Mouse (Mus musculus): Measurements from ENCODE around the gene Smim17. TPM values are rescaled to one million over a fixed set of nuclear protein-coding genes. Genes with fewer than 3 reads are reported as not detected.

Gene Smim17
- polyA plus RNA-seq (2012; rRNA removed; ENCODE audit: low replicate concordance): not detected in 2 replicates

DNA sequence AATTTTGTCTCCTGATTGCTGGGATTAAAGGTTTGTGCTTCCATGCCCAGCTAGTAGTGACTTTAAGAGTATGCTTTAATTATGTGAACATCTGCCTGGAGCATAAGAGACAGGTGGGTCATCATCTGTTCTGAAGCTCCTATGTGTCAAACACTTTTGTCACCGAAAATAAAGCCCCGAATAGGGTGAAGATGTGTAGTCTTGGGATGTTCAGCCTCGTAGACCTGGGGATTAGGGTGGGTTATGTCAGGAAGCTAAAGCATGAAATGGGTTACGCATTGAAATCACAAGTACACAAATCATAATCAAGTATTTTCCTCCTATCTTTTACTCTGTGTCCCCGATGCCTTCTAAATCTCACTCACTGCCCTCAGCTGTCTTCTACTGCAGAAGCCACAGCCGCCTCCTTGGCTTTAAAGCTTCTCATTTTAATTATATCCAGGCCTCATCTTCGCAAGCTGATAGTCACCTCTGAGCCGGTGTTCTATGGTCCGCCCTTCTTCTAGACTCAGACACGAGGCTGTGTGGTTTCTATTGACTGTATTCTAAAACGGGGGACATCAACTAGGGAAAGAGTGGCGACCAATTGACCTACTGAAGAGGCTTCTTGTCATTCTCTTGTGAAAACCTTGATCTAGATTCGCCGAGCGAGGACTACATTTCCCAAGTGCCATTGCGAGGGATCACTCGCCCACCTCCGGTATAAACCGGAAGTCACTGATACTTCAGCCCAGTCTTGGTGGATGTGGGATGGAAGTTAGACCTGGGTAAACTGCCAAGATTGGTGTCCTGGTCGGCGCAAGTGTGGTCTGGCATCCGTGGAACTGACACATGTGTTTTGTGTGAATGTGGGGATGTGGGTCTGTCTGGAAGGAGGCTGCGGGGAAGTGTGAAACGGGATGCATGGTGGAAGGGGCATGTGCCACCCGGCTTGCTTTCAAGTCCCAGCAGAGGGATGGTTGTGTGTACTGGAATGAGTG, at the start of gene Smim17:
Smim17 (plus strand) TSS at position 720 of the 980 bp plus-strand sequence.

DNA sequence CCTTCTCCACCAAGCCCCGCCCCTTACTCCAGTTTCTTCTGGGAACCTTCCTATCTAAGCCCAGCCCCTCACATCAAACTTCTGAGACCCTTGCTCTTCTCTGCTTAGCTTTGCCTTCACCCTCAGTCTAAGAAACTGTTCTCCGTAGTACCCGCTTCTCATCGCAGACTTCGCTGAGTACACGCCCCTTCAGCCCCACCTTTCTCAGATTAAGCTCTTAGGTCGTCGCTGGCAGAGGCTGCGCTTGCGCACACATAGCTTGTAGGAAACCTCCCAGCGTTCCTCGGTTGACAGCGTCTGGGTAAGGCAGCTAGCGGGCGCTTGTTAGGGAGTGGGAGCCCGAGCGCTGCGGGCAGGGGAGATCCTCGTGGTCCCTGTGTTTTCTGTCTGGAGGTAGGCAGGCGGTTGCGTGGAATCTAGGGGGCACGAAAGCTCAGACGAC, 35.4 kb upstream of the Smim17 start, which contains the start of gene Zfp78:
Zfp78 (plus strand) TSS at position 234 of the 442 bp plus-strand sequence.

DNA sequence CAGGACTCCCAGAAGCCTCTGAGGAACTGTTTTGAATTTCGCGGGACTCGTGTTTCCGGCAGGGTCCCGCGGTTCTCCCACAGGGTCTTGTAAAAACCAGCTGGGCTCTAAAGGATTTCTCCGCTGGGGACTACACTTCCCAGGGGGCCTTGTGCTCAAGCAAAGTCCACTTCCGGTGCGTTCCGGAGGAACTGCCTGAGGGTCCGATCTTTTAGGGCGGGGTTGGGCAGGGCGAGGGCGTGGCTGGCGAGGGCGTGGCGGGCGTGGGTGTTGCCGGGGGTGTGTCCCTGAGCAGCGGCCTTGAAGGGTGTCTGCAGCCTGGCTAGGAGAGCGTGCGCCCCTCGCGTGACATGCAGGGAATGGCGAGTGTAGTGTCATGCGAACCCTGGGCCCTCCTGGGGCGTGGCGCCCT, 15.5 kb upstream of the Smim17 start, which contains the start of gene Zfp28:
Zfp28 (plus strand) TSS at position 252 of the 412 bp plus-strand sequence.

DNA sequence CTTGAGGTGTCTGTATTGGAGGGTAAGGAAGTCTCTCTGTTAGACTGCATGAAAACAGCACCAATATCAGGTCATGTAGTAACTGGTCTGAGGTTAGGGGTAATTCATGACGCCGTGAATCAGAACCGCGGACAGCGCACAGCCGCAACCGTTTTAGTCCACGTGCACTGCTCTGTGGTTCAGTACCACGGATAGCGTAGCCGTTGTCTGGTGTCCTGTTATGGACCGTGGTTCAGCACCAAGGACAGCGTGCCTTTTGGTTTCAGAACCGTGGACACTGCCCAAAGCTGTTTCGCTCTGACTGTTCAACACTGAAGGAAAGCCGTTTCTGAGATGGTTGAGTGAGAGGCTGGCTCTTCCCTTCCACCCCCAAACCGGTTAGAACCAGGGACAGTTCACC, 11.5 kb downstream of the Smim17 start, which contains the start of gene Gm20715:
Gm20715 (plus strand) TSS at position 235 of the 400 bp plus-strand sequence.

DNA sequence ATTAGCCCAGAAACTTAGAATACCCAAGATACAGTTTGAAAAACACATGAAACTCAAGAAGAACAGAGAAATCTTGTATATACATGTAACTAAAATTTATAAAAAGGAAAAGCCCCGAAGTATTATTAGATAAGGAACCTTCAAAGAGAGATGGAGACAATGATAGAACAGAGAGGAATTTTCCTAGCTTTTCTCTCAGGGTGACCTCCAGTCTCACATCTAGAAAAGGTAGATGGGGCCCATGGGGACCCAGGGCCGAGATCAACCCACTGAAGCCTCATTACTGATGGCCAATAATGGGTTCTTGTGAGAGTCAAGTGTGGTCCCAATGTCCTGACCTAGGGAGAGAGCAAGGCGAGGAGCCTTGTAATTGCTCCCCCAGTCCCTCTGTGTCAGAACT, 39.9 kb downstream of the Smim17 start, which contains the start of gene Olfr1344:
Olfr1344 (plus strand) TSS at position 301 of the 400 bp plus-strand sequence.

DNA sequence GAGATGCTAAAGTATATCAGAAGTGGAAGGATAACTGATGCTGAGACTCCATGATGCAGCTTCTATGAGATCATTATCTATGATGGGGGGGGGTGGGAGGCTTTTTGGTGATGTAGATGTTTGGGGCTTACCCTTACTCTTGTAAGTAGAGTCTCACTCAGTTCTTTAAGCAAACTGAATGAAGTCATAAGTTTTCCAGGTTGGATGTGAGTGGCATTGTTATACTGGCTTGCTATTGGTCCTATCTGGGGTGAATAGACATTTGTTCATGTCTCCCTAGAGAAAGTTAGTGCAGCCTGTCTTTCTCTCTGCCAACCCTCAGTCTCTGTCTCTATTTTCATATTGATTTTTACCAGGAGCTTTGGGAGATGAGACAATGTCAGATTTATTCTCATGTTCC, 57.4 kb downstream of the Smim17 start, which contains the start of gene Olfr1336:
Olfr1336 (plus strand) TSS at position 301 of the 400 bp plus-strand sequence.

DNA sequence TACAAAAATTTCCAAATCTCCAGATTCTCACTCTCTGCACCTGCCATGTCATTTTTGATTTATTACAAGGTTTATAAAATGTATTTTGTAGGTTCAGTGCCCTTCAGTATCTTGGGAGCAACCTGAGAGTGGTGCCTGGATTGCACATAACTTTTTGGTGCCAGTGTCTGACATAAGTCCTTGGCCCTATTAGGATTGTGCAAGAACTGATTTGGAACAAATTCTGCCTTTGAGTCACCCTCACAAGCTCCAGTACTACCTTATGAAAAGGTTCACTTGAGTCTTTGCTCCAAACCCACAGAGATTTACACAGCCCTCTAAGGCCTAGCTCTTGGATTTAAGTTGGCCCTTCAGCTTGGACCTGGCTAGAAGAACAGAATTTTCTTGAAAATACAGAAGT, 68.4 kb downstream of the Smim17 start, which contains the start of gene Olfr1346:
Olfr1346 (plus strand) TSS at position 151 of the 400 bp plus-strand sequence.

Other genes starting within 250 kb of the Smim17 start
- 34.9 and 67.2 TPM in 2 replicates for gene Zfp787, start 242.7 kb upstream of the Smim17 start, polyA plus RNA-seq (2012; rRNA removed; ENCODE audit: low replicate concordance)
- 20.8 and 44.5 TPM in 2 replicates for gene Zfp444, start 226.5 kb upstream of the Smim17 start, polyA plus RNA-seq (2012; rRNA removed; ENCODE audit: low replicate concordance)
- not detected in 2 replicates for gene Galp, start 201.6 kb upstream of the Smim17 start, polyA plus RNA-seq (2012; rRNA removed; ENCODE audit: low replicate concordance)
- not detected in 2 replicates for gene Zscan5b, start 176.4 kb upstream of the Smim17 start, polyA plus RNA-seq (2012; rRNA removed; ENCODE audit: low replicate concordance)
- gene Epp13, start 146.0 kb upstream of the Smim17 start, polyA plus RNA-seq (2012; rRNA removed; ENCODE audit: low replicate concordance): not detected in 2 replicates
- 0.70 and 1.7 TPM in 2 replicates for gene Zfp667, start 112.1 kb upstream of the Smim17 start, polyA plus RNA-seq (2012; rRNA removed; ENCODE audit: low replicate concordance)
- 0.47 and 0.98 TPM in 2 replicates for gene Zfp583, start 67.4 kb upstream of the Smim17 start, polyA plus RNA-seq (2012; rRNA removed; ENCODE audit: low replicate concordance)
- 0.10 TPM in 1 of 2 replicates, not detected in the other for gene Gm3854, start 55.0 kb upstream of the Smim17 start, polyA plus RNA-seq (2012; rRNA removed; ENCODE audit: low replicate concordance)
- 0.35 and 1.9 TPM in 2 replicates for gene Zfp78, start 35.4 kb upstream of the Smim17 start, polyA plus RNA-seq (2012; rRNA removed; ENCODE audit: low replicate concordance)
- gene Zfp28, start 15.4 kb upstream of the Smim17 start, polyA plus RNA-seq (2012; rRNA removed; ENCODE audit: low replicate concordance): 2.7 and 4.7 TPM in 2 replicates
- gene Gm20715, start 11.6 kb downstream of the Smim17 start, polyA plus RNA-seq (2012; rRNA removed; ENCODE audit: low replicate concordance): 0.03 TPM in 1 of 2 replicates, not detected in the other
- 0.67 TPM in 1 of 2 replicates, not detected in the other for gene Olfr1344, start 40.0 kb downstream of the Smim17 start, polyA plus RNA-seq (2012; rRNA removed; ENCODE audit: low replicate concordance)
- not detected in 2 replicates for gene Olfr1336, start 57.5 kb downstream of the Smim17 start, polyA plus RNA-seq (2012; rRNA removed; ENCODE audit: low replicate concordance)
- not detected in 2 replicates for gene Olfr1346, start 68.4 kb downstream of the Smim17 start, polyA plus RNA-seq (2012; rRNA removed; ENCODE audit: low replicate concordance)
- not detected in 2 replicates for gene Olfr5, start 88.2 kb downstream of the Smim17 start, polyA plus RNA-seq (2012; rRNA removed; ENCODE audit: low replicate concordance)
- gene Olfr1347, start 101.0 kb downstream of the Smim17 start, polyA plus RNA-seq (2012; rRNA removed; ENCODE audit: low replicate concordance): not detected in 2 replicates
- gene Olfr1348, start 110.0 kb downstream of the Smim17 start, polyA plus RNA-seq (2012; rRNA removed; ENCODE audit: low replicate concordance): not detected in 2 replicates
- gene Olfr1349, start 124.2 kb downstream of the Smim17 start, polyA plus RNA-seq (2012; rRNA removed; ENCODE audit: low replicate concordance): not detected in 2 replicates
- gene Olfr1350, start 166.1 kb downstream of the Smim17 start, polyA plus RNA-seq (2012; rRNA removed; ENCODE audit: low replicate concordance): not detected in 2 replicates

Data from mammary gland, adult 2 months (tissue).